Mouse (Mus musculus): ENCODE measurements around the gene Vps53.

- no peak for TF ChIP-seq POLR2A (IDR thresholded peaks at IDR 0.05; ENCODE audit: borderline replicate concordance, extremely low read depth, low read depth, low read length)
- TF ChIP-seq CTCF (IDR thresholded peaks at IDR 0.05; ENCODE audit: insufficient read depth, low read length) = no peak
Measured at GRCm38 (mm10) chr11:76148055-76149008, 31.1 kb downstream of the Vps53 start.

Data from lung, adult 2 months (tissue).